Mouse (Mus musculus): ENCODE data around the gene Gm10118. TPM values are rescaled to one million over a fixed set of nuclear protein-coding genes. Genes with fewer than 3 reads are reported as not detected.

Gene Gm10118
- 0.70 and 0.73 TPM in 2 replicates for polyA plus RNA-seq (2015; fragmentation: Nextera tagmentation; extraction: Ambion mirVana)

DNA sequence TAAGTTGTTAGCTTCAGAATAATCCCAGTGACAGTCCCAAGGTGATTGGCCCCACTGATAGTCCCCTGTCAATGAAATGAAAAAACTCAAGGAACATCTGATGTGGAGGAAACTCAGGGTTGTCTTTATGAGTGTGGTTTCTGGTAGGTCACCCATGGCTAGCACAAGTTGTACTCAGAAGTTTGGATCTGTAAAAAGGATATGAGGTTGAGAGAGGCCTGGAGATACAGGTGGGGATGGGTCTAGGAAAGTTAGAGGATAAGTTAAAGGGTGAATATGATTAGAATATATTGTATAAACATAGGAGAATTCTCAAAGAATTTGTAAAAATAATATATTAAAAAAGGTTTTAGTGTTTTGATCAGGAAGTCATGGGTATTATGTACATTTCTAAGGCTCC, at the start of gene Gm10118:
TSS of gene Gm10118 (minus strand) at position 101 of the 400 bp plus-strand sequence.
- H3K27ac ChIP-seq (replicated peaks): no peak within 1 kb of the TSS
- H3K9ac ChIP-seq (replicated peaks): no peak within 1 kb of the TSS
- no peak within 1 kb of the TSS for H3K4me3 ChIP-seq
- H3K27me3 ChIP-seq: no peaks in the 10 kb centered on the region
- no peaks in the 10 kb centered on the region for H3K4me1 ChIP-seq
- H3K4me2 ChIP-seq (replicated peaks): no peak within 1 kb of the TSS
- ATAC-seq (replicated peaks): no peak
- H3K9me3 ChIP-seq: no peaks in the 10 kb centered on the region
- H3K36me3 ChIP-seq: no peaks in the 10 kb centered on the region

- Histone ChIP-seq H3K4me1 (no peaks in the 10 kb centered on the region), H3K4me3 (no peak overlapping the region), H3K4me2 (replicated peaks) (no peak overlapping the region), H3K9me3 (no peaks in the 10 kb centered on the region), H3K9ac (replicated peaks) (no peak overlapping the region), H3K27me3 (no peaks in the 10 kb centered on the region), H3K27ac (replicated peaks) (no peak overlapping the region), H3K36me3 (no peaks in the 10 kb centered on the region)
- ATAC-seq (replicated peaks): no peak
- 87% methylated on average over 2 of the region's 2 CpGs for WGBS
Observed at GRCm38 (mm10) chr10:63972300-63972699, 45.1 kb upstream of the Gm10118 start.

- H3K27me3 ChIP-seq: no peaks in the 10 kb centered on the region
- WGBS: 34% methylated on average over 6 of the region's 7 CpGs
- no peak overlapping the region for H3K4me3 ChIP-seq
- no peak overlapping the region for H3K4me2 ChIP-seq (replicated peaks)
- H3K9me3 ChIP-seq: no peaks in the 10 kb centered on the region
- no peak overlapping the region for H3K27ac ChIP-seq (replicated peaks)
- H3K4me1 ChIP-seq: no peaks in the 10 kb centered on the region
- H3K36me3 ChIP-seq: no peaks in the 10 kb centered on the region
- no peak for ATAC-seq (replicated peaks)
- no peak overlapping the region for H3K9ac ChIP-seq (replicated peaks)
Observed at GRCm38 (mm10) chr10:63954308-63954930, 27.2 kb upstream of the Gm10118 start.

DNA sequence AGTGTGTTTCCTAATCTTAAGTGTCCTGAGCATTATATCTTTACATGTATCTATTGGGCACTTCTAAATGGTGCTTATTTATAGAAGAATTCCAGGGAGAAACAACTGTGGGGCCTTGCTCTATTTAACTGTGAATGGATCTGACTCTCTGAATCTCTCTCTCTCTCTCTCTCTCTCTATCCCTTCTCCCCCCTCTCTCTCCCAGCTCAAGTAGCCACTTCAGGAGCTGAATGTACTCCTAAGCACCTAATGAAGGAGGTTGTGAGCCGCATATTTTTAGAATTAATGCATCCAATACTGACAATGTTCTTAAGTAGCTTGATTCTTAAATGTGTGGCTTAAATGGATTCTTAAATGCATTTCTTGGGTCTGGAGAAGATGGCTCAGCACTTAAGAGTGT, 24.2 kb upstream of the Gm10118 start:
- Histone ChIP-seq H3K27me3 (no peaks in the 10 kb centered on the region), H3K4me1 (no peaks in the 10 kb centered on the region), H3K27ac (replicated peaks) (no peak overlapping the region), H3K36me3 (no peaks in the 10 kb centered on the region), H3K9me3 (no peaks in the 10 kb centered on the region), H3K4me2 (replicated peaks) (no peak overlapping the region), H3K9ac (replicated peaks) (no peak overlapping the region), H3K4me3 (no peak overlapping the region)
- no peak for ATAC-seq (replicated peaks)
- WGBS: 87% methylated on average over 1 of the region's 1 CpGs

DNA sequence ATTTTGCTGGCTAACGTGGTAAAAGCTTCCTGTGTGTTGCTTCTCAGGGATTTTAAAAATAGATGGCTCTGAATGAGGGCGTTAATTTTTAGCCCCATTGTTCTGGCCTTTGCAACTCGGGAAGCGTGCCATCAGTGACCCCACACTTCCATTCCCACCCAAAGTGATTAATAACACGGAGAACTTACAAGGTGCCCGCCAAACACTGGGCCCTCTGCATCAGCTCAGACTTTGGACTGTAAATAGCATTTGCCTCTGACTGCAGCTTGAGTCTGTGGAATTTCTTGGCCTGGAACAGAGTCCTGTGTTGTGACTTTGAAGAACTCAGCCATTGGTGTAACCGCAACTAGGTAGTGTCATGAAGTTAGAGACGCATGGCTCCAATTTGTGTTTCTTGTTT, 23.6 kb upstream of the Gm10118 start:
- H3K27me3 ChIP-seq: no peaks in the 10 kb centered on the region
- no peaks in the 10 kb centered on the region for H3K9me3 ChIP-seq
- WGBS: 54% methylated on average over 8 of the region's 8 CpGs
- no peak overlapping the region for H3K4me2 ChIP-seq (replicated peaks)
- no peaks in the 10 kb centered on the region for H3K36me3 ChIP-seq
- H3K27ac ChIP-seq (replicated peaks): no peak overlapping the region
- no peak overlapping the region for H3K4me3 ChIP-seq
- no peak for ATAC-seq (replicated peaks)
- H3K9ac ChIP-seq (replicated peaks): no peak overlapping the region
- no peaks in the 10 kb centered on the region for H3K4me1 ChIP-seq

- WGBS: 70% methylated on average over 4 of the region's 4 CpGs
- H3K4me2 ChIP-seq (replicated peaks): no peak overlapping the region
- ATAC-seq (replicated peaks): no peak
Observed at GRCm38 (mm10) chr10:63947266-63947665, 20.0 kb upstream of the Gm10118 start.

DNA sequence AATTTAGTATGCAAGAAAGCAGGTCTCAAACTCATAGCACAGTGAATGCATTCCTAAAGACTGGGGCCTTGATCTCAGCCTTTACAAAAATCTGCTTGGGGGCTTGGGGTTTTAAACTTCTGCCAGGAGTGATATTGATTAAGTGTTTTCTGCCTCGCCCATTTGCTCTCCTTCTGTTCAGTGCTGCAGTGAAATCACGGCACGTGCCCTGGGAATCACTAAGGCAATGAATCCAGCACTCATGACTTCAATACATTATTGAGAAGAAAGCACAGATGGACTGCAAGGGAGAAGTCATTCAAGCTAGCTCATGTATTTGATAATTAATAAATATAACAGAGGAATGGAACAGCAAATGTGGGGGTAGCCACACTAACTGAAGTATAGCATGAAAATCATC, 18.3 kb upstream of the Gm10118 start:
- Histone ChIP-seq H3K27me3 (no peaks in the 10 kb centered on the region), H3K4me2 (replicated peaks) (no peak overlapping the region), H3K4me3 (no peak overlapping the region), H3K9ac (replicated peaks) (no peak overlapping the region), H3K4me1 (no peaks in the 10 kb centered on the region), H3K27ac (replicated peaks) (no peak overlapping the region), H3K36me3 (no peaks in the 10 kb centered on the region), H3K9me3 (no peaks in the 10 kb centered on the region)
- ATAC-seq (replicated peaks): no peak
- whole genome bisulfite sequencing: 67% methylated on average over 3 of the region's 3 CpGs

More at GRCm38 (mm10) chr10:63947266-63947665, 20.0 kb upstream of the Gm10118 start:
- no peaks in the 10 kb centered on the region for H3K36me3 ChIP-seq
- H3K27ac ChIP-seq (replicated peaks): no peak overlapping the region
- no peak overlapping the region for H3K4me3 ChIP-seq
- H3K27me3 ChIP-seq: no peaks in the 10 kb centered on the region
- no peaks in the 10 kb centered on the region for H3K9me3 ChIP-seq
- H3K9ac ChIP-seq (replicated peaks): no peak overlapping the region
- no peaks in the 10 kb centered on the region for H3K4me1 ChIP-seq

- no peak for ATAC-seq (replicated peaks)
- Histone ChIP-seq H3K36me3 (no peaks in the 10 kb centered on the region), H3K4me2 (replicated peaks) (no peak overlapping the region), H3K4me1 (0 out of 2 replicates have a peak, but pooled peaks cover 3% of the 10 kb centered on the region), H3K9ac (replicated peaks) (no peak overlapping the region), H3K27ac (replicated peaks) (no peak overlapping the region), H3K4me3 (no peak overlapping the region), H3K27me3 (no peaks in the 10 kb centered on the region), H3K9me3 (no peaks in the 10 kb centered on the region)
- 64% methylated on average over 5 of the region's 5 CpGs for WGBS
Observed at GRCm38 (mm10) chr10:63933946-63934345, 6.7 kb upstream of the Gm10118 start.

DNA sequence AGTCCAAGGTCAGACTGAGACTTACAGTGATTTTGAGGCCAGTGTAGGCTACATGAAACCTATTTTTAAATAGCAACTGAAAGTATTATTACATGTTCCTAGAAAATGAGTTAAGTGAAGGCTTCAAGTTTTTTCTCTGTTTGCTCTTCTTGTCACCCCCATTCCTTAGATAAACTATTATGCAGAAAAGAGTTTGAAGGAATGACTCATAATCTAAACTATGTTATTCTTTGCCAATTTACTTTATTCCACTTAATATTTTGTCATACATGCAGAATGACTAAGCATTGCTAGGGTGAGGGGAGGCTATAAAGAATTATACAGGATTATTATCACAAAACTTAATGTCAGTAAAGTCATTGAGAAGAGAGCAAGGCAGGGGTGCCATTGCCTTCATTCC, 18.4 kb downstream of the Gm10118 start:
- Histone ChIP-seq H3K4me1 (no peaks in the 10 kb centered on the region), H3K9me3 (no peaks in the 10 kb centered on the region), H3K9ac (replicated peaks) (no peak overlapping the region), H3K4me3 (no peak overlapping the region), H3K4me2 (replicated peaks) (no peak overlapping the region), H3K27me3 (no peaks in the 10 kb centered on the region), H3K36me3 (no peaks in the 10 kb centered on the region), H3K27ac (replicated peaks) (no peak overlapping the region)
- no peak for ATAC-seq (replicated peaks)

- no peak for ATAC-seq (replicated peaks)
- Histone ChIP-seq H3K4me2 (replicated peaks) (no peak overlapping the region), H3K9ac (replicated peaks) (no peak overlapping the region), H3K27me3 (no peaks in the 10 kb centered on the region), H3K27ac (replicated peaks) (no peak overlapping the region), H3K9me3 (no peaks in the 10 kb centered on the region), H3K4me3 (no peak overlapping the region), H3K36me3 (no peaks in the 10 kb centered on the region), H3K4me1 (no peaks in the 10 kb centered on the region)
Observed at GRCm38 (mm10) chr10:63899891-63900290, 27.3 kb downstream of the Gm10118 start.

- no peaks in the 10 kb centered on the region for H3K27me3 ChIP-seq
- WGBS: 79% methylated on average over 5 of the region's 5 CpGs
- no peak overlapping the region for H3K4me2 ChIP-seq (replicated peaks)
- no peaks in the 10 kb centered on the region for H3K36me3 ChIP-seq
- no peaks in the 10 kb centered on the region for H3K9me3 ChIP-seq
- no peak overlapping the region for H3K4me3 ChIP-seq
- ATAC-seq (replicated peaks): no peak
- no peak overlapping the region for H3K9ac ChIP-seq (replicated peaks)
- no peaks in the 10 kb centered on the region for H3K4me1 ChIP-seq
- H3K27ac ChIP-seq (replicated peaks): no peak overlapping the region
Observed at GRCm38 (mm10) chr10:63894612-63895011, 32.6 kb downstream of the Gm10118 start.

DNA sequence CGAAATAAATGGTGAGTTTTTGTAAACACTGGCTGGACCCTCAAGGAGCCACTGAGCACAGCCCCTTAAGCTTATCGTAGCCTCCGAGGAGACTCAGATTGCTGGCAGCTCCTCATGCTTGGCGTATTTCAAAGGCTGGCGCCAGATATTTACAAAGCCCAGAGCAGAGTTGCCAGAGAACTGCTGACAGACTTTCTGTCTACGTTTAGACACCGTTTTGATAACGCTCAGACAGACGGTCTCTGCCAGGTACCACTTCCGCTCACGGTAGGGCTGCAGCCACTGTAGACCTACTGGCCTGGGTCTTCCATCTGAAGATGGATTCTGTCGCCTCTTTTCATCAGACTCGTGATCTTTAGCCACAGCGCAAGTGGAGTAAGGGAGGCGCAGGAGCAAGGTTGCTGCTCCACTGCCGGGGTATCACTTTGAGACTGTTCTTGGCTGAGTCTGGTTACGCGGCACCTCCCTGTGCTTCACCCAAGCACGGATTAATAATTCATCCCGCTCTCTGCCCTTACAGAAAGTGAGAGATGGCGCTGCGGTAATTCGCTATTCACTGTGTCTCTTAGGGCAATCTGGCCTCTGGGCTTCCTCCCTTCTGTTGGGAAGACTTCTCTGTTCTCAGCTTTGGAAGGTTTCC, 40.7 kb downstream of the Gm10118 start:
- H3K4me3 ChIP-seq: no peak overlapping the region
- ATAC-seq (replicated peaks): no peak

GRCm38 (mm10) chr10:63880462-63880903, 46.8 kb downstream of the Gm10118 start:
- peak; percentile 90 for ATAC-seq (replicated peaks)
- Histone ChIP-seq H3K27ac (replicated peaks) (no peak overlapping the region), H3K27me3 (no peaks in the 10 kb centered on the region), H3K4me2 (replicated peaks) (no peak overlapping the region), H3K9ac (replicated peaks) (no peak overlapping the region), H3K4me1 (peaks cover 8% of the 10 kb centered on the region; the same call in 1 of the 2 replicates), H3K9me3 (no peaks in the 10 kb centered on the region), H3K36me3 (no peaks in the 10 kb centered on the region), H3K4me3 (no peak overlapping the region)
- WGBS: 27% methylated on average over 5 of the region's 5 CpGs

More for the DNA sequence above, 40.7 kb downstream of the Gm10118 start:
- Histone ChIP-seq H3K36me3 (no peaks in the 10 kb centered on the region), H3K4me1 (0 out of 2 replicates have a peak, but pooled peaks cover 5% of the 10 kb centered on the region), H3K9ac (replicated peaks) (no peak overlapping the region), H3K9me3 (no peaks in the 10 kb centered on the region), H3K27ac (replicated peaks) (peak overlapping the region; percentile 48; the same call in 1 of the 2 replicates), H3K4me2 (replicated peaks) (peak overlapping the region; percentile 23; the same call in 1 of the 2 replicates), H3K27me3 (no peaks in the 10 kb centered on the region)
- 71% methylated on average over 23 of the region's 23 CpGs for WGBS
